Mouse (Mus musculus): ENCODE results near the gene Hprt. TPM values are rescaled to one million over a fixed set of nuclear protein-coding genes. Genes with fewer than 3 reads are reported as not detected.
A peak's percentile ranks its signal among the peaks of the same experiment; 100 is the strongest.
"Not testable (repeated sequence)": the region's sequence is repeated elsewhere in the genome, so short reads cannot be mapped to it uniquely, and the experiment has no call there.

Gene Hprt
- polyA plus RNA-seq (2016; fragmentation: Nextera tagmentation; extraction: Ambion mirVana): 80.5 and 104 TPM in 2 replicates

DNA sequence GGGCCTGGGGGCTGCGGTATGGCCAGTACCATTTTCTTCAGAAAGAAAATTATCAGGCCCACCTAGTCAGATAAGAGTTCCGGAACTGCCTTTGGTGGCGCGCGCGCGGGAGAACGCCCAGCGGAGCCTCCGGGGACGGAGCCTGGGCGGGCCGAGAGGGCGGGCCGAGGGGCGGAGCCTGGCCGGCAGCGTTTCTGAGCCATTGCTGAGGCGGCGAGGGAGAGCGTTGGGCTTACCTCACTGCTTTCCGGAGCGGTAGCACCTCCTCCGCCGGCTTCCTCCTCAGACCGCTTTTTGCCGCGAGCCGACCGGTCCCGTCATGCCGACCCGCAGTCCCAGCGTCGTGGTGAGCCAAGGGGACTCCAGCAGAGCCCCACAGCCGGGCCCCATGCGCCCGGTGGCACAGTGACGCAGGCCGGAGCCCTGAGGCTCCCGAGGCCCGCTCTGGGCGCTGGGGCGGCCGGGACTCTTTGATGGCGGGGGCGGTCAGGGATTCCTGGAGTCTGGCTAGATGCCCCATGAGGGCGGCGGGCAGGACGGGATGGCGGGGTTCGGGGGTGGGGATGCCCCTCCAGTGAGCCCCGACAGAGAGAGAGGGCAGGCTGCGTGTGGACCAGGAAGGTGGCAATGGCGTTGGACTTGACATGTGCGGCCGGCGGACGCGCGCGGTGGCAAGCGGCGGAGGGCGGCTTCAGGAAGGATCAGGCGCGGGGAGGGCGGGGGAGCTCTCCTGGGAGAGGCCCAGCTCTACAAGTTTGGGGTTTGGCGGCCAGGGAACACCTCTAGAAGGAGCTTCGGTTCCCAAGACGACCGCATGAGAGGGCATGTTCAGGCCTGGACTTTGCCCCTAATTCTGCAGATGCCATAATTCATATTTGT lies at the start of gene Hprt:
Gene Hprt, plus strand, starts transcription at position 233 of the 879 bp plus-strand sequence.
- Histone ChIP-seq H3K4me1 (replicated peaks) (peaks cover 9% of the 10 kb centered on the region; the same call in 1 of the 2 replicates), H3K27ac (peak within 1 kb of the TSS; percentile 92), H3K36me3 (no peaks in the 10 kb centered on the region), H3K4me3 (peak within 1 kb of the TSS; percentile 70), H3K27me3 (ENCODE audit: insufficient read depth, poor library complexity, severe bottlenecking) (no peaks in the 10 kb centered on the region), H3K9me3 (peaks cover 8% of the 10 kb centered on the region; the same call in 1 of the 2 replicates)
- 16% methylated on average over 72 of the region's 72 CpGs for WGBS
- DNase-seq (ENCODE audit: low spot score): peak; percentile 84

DNA sequence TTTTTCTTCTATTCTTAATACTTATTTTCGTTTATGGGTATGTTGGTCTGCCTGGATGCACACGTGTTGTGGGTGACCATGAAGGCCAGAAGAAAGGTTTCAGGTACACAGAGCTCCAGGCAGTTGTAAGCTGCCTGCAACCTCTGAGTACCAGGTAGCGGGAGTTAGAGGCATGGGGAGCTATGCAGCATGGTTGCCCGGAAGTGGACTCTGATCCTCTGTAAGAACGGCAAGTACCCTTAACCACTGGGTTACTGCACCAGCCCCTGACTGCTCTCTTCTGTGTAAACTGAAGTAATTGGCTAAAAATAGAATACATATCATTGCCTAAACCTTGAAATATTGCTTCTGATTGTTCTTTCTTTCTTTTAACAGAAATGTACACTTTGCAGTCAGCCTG lies 42.4 kb upstream of the Hprt start:
- 88% methylated on average over 5 of the region's 5 CpGs for WGBS
- peaks cover 82% of the 10 kb centered on the region for H3K36me3 ChIP-seq

DNA sequence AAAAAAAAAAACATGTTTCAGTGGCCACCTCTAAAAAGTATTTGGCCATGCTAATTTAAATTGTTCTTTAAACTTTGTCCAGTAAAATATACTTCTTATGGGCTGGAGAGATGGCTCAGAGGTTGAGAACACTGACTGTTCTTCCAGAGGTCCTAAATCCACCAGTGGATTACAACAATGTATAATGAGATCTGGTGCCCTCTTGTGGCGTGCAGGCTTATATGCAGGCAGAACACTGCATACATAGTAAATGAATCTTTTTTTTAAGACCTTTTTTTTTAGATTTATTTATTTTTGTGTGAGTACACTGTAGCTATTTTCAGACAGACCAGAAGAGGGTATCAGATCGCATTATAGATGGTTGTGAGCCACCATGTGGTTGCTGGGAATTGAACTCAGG lies 38.2 kb upstream of the Hprt start:
- DNase-seq (ENCODE audit: low spot score): no peak
- H3K36me3 ChIP-seq: peaks cover 89% of the 10 kb centered on the region
- WGBS: 69% methylated on average over 2 of the region's 2 CpGs
- H3K9me3 ChIP-seq: no peaks in the 10 kb centered on the region
- no peaks in the 10 kb centered on the region for H3K27me3 ChIP-seq (ENCODE audit: insufficient read depth, poor library complexity, severe bottlenecking)
- no peak overlapping the region for H3K27ac ChIP-seq
- no peak overlapping the region for H3K4me3 ChIP-seq
- H3K4me1 ChIP-seq (replicated peaks): no peaks in the 10 kb centered on the region

More for the DNA sequence above, 42.4 kb upstream of the Hprt start:
- Histone ChIP-seq H3K9me3 (no peaks in the 10 kb centered on the region), H3K27ac (no peak overlapping the region), H3K4me3 (no peak overlapping the region), H3K4me1 (replicated peaks) (no peaks in the 10 kb centered on the region), H3K27me3 (ENCODE audit: insufficient read depth, poor library complexity, severe bottlenecking) (no peaks in the 10 kb centered on the region)
- DNase-seq (ENCODE audit: low spot score): no peak

DNA sequence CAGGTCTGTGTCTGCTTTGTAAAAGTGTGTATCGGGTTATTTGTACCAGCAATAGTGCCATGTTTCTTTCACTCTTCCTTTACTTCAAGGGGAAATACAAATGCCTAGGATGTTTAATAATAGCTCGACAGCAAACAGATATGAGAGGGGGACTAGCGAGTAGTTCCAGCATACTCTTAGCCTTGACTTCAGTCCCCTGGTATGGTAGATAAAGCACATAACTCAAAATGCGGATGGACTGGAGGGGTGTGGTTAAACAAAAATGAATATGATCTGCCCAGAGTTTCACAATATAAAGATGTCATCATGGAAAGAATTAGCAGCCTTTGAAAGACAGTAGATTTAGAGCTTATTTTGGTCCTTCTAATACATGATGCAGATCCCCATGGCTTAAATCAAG lies 31.0 kb upstream of the Hprt start:
- Histone ChIP-seq H3K9me3 (no peaks in the 10 kb centered on the region), H3K4me3 (no peak overlapping the region), H3K27ac (no peak overlapping the region), H3K4me1 (replicated peaks) (no peaks in the 10 kb centered on the region; the same call in 1 of the 2 replicates), H3K36me3 (peaks cover 35% of the 10 kb centered on the region), H3K27me3 (ENCODE audit: insufficient read depth, poor library complexity, severe bottlenecking) (no peaks in the 10 kb centered on the region)
- no peak for DNase-seq (ENCODE audit: low spot score)
- 90% methylated on average over 4 of the region's 4 CpGs for WGBS

DNA sequence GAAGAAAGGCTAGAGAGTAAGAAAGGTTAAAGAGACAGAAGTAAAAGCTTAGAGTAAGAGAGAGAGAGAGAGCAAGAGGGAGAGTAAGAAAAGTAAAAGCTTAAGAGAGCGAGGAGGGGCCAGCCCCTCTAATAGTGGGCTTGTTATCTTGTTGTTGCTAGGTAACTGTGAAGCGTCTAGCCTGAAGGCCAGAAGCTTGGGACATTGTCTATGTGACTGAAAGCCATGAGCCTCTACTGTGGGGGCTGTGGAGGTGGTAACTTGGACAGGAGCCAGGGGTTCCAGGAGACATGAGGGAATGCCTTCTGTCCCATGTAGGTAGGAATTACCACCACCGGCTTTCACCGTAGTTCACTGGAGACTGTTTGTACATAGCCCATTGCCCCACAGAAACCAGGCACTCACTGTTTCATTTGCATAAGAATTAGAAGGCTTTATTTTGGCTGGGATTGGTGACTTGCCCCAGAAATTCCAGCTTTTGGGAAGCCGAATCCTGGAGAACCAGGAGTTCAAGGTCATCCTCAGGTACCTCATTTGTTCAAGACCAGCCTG lies 26.3 kb upstream of the Hprt start:
- H3K27me3 ChIP-seq (ENCODE audit: insufficient read depth, poor library complexity, severe bottlenecking): no peaks in the 10 kb centered on the region
- H3K4me1 ChIP-seq (replicated peaks): no peaks in the 10 kb centered on the region; the same call in 1 of the 2 replicates
- no peaks in the 10 kb centered on the region for H3K9me3 ChIP-seq
- DNase-seq (ENCODE audit: low spot score): no peak
- H3K36me3 ChIP-seq: no peaks in the 10 kb centered on the region
- 68% methylated on average over 5 of the region's 5 CpGs for WGBS
- no peak overlapping the region for H3K4me3 ChIP-seq
- H3K27ac ChIP-seq: no peak overlapping the region

DNA sequence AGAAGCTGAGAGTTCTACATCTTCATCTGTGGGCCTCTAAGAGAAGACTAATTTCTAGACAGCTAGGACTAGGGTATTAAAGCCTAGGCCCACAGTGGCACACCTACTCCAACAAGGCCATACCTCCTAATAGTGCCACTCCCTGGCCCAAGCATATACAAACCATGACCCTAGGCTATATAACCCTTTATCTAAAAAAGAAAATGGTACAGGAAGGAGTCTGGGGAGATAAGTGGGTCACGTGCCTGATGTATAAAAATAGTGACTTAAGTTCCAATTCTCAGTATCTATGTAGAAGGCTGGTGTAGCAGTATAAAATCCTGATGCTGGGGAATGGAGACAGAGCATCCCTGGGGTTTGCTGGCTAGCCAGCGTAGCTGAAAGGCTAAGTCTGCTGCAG lies 22.8 kb upstream of the Hprt start:
- Histone ChIP-seq H3K9me3 (no peaks in the 10 kb centered on the region), H3K36me3 (no peaks in the 10 kb centered on the region), H3K4me1 (replicated peaks) (no peaks in the 10 kb centered on the region; the same call in 1 of the 2 replicates), H3K27ac (no peak overlapping the region), H3K4me3 (no peak overlapping the region), H3K27me3 (ENCODE audit: insufficient read depth, poor library complexity, severe bottlenecking) (no peaks in the 10 kb centered on the region)
- WGBS: 91% methylated on average over 2 of the region's 2 CpGs
- no peak for DNase-seq (ENCODE audit: low spot score)

DNA sequence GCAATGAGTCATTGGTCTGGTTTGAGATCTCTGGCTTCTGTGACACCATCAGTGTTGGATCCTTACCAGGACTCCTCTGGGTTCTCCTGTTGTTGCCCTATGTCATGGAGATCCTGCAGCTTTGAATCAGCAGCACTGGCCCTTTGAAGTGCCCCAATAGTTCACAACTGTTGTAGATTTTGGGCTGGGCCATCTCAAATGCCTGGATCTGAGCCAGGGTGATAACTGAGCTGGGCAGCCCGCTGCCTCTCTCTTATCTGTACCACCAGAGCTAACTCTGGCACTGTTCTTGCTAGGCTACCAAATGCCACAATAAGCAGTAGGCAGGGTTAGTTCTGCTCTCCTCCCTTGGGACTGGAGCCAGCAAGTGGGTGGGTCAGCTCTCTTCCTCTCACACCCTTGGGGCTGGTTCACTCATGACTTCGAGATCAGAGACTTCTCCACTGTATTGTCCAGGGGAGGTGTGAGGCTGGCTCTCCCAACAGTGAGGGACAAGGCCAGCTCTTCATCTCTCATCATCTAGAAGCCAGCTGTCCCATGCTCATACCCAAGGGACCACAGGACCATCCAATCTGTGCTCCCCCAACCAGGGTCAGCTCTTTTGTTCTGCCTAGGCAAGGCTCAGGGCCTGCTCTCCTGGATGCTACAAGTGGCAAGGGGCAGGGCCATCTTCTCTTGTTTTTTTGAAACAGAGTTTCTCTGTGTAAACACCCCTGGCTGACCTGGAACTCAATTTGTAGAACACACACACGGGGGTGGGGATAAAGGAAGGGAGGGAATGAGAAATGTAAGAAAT lies 16.5 kb upstream of the Hprt start:
- Histone ChIP-seq H3K27me3 (ENCODE audit: insufficient read depth, poor library complexity, severe bottlenecking) (no peaks in the 10 kb centered on the region), H3K36me3 (no peaks in the 10 kb centered on the region), H3K4me3 (no peak overlapping the region), H3K9me3 (no peaks in the 10 kb centered on the region), H3K4me1 (replicated peaks) (no peaks in the 10 kb centered on the region), H3K27ac (no peak overlapping the region)
- no peak for DNase-seq (ENCODE audit: low spot score)
- 71% methylated on average over 3 of the region's 3 CpGs for WGBS

DNA sequence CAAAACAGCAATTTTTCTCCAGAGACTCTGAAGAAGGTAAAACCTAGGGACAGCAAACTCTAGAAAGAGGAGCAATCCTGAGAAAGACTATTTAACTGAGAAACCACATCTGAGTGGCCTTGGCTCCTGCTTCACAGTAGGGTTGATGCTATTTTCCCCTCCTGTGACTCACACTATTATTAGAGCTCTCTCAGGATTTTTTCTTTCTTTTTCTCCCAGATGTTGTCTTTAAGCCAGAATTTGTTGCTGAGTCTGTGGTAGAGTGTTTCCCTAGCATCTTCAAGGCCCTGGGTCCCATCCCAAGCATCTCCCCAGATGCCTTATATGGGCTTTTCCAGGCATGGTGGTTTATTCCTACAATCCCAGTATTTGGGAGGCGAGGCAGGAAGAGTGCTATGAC lies 15.8 kb upstream of the Hprt start:
- no peak overlapping the region for H3K4me3 ChIP-seq
- H3K27ac ChIP-seq: no peak overlapping the region
- WGBS: 67% methylated on average over 1 of the region's 1 CpGs
- no peaks in the 10 kb centered on the region for H3K27me3 ChIP-seq (ENCODE audit: insufficient read depth, poor library complexity, severe bottlenecking)
- no peaks in the 10 kb centered on the region for H3K36me3 ChIP-seq
- DNase-seq (ENCODE audit: low spot score): no peak
- no peaks in the 10 kb centered on the region for H3K4me1 ChIP-seq (replicated peaks)
- no peaks in the 10 kb centered on the region for H3K9me3 ChIP-seq

DNA sequence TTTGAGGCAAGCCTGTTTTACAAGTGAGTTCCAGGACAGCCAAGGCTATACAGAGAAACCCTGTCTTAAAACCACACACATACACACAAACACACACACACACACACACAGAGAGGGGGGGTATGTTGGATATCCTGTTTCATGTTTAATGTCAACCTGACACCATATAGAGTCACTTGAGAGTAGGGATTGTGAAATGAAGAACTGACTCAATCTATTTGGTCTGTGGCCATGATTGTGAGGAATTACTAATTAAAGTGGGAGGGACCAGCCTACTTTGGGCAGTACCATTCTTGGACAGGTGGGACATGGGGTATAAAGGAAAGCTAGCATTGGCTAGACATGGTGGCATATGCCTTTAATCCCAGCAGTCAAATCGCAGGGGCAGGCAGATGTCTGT lies 15.3 kb upstream of the Hprt start:
- Histone ChIP-seq H3K27me3 (ENCODE audit: insufficient read depth, poor library complexity, severe bottlenecking) (no peaks in the 10 kb centered on the region), H3K27ac (no peak overlapping the region), H3K9me3 (no peaks in the 10 kb centered on the region), H3K36me3 (no peaks in the 10 kb centered on the region), H3K4me3 (no peak overlapping the region), H3K4me1 (replicated peaks) (no peaks in the 10 kb centered on the region)
- WGBS: 87% methylated on average over 1 of the region's 1 CpGs
- no peak for DNase-seq (ENCODE audit: low spot score)

DNA sequence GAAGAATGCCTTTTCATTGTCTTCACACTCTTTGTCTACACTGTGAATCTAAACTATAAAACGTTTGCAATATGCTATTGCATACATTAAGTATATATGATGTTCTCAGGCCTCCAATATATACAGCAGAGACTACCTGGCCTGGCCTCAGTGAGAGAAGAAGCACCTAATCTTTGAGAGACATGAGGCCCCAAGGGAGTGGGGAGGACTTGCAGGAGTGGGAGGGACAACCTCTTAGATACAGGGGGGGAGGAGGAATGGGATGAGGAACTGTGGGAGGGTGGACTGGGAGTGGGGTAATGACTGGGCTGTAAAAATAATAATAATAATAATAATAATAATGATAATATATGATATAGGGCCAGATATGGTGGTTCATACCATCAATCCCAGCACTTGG lies 9.4 kb upstream of the Hprt start:
- Histone ChIP-seq H3K4me1 (replicated peaks) (no peaks in the 10 kb centered on the region), H3K27me3 (ENCODE audit: insufficient read depth, poor library complexity, severe bottlenecking) (no peaks in the 10 kb centered on the region), H3K27ac (no peak overlapping the region), H3K9me3 (no peaks in the 10 kb centered on the region), H3K4me3 (no peak overlapping the region), H3K36me3 (no peaks in the 10 kb centered on the region)
- DNase-seq (ENCODE audit: low spot score): no peak
- 54% methylated on average over 1 of the region's 1 CpGs for WGBS

DNA sequence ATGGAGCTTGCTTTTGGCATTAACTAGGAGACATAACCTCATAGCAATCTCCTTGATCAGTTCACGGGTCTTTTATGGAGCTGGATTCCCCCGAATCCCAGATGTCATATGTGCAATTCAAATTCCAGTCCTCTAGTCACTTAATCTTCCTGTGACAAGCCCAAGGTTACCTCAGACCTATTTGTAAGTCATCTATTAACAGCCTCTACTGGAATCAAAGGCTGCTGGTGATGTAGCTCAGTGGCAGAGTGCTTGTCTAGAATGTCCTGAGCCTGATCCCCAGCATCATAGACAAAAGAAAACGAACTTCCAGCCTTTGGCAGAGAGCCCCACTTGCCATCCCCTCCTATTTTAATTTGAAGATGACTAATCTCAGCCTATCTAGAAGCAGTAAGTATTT lies 6.6 kb upstream of the Hprt start:
- no peak overlapping the region for H3K4me3 ChIP-seq
- no peak overlapping the region for H3K27ac ChIP-seq
- H3K36me3 ChIP-seq: no peaks in the 10 kb centered on the region
- no peak for DNase-seq (ENCODE audit: low spot score)
- no peaks in the 10 kb centered on the region for H3K27me3 ChIP-seq (ENCODE audit: insufficient read depth, poor library complexity, severe bottlenecking)
- H3K4me1 ChIP-seq (replicated peaks): no peaks in the 10 kb centered on the region
- 84% methylated on average over 3 of the region's 3 CpGs for WGBS
- no peaks in the 10 kb centered on the region for H3K9me3 ChIP-seq

DNA sequence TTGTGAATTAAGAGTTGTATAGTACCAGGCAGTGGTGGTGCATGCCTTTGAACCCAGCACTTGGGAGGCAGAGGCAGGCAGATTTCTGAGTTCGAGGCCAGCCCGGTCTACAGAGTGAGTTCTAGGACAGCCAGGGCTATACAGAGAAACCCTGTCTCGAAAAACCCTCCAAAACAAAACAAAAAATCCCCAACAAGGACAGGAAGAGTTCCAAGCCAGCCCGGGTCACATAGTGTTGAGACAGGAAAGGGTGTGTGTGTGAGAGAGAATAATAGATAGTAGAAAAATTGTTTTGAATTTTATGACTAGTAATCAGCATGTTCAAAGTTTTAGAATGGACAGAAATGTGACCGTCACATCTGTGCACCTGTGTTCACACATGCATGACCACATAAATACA lies 6.8 kb downstream of the Hprt start:
- H3K27me3 ChIP-seq (ENCODE audit: insufficient read depth, poor library complexity, severe bottlenecking); H3K36me3 ChIP-seq; H3K4me3 ChIP-seq; H3K4me1 ChIP-seq (replicated peaks); H3K27ac ChIP-seq; H3K9me3 ChIP-seq; DNase-seq (ENCODE audit: low spot score): not testable (repeated sequence)
- WGBS: 89% methylated on average over 5 of the region's 5 CpGs

DNA sequence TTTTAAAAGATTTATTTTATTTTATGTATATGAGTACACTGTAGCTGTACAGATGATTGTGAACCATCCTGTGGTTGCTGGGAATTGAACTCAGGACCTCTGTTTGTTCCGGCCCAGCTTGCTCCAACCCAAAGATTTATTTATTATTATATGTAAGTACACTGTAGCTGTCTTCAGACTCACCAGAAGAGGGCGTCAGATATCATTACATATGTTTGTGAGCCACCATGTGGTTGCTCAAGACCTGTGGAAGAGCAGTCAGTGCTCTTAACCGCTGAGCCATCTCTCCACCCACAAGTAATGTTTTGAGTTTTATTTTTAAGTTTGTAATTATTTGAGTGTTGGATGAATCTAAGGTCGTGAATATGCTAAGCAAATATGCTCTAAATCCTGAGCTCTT lies 16.9 kb downstream of the Hprt start:
- DNase-seq (ENCODE audit: low spot score); H3K4me1 ChIP-seq (replicated peaks); H3K4me3 ChIP-seq; H3K27me3 ChIP-seq (ENCODE audit: insufficient read depth, poor library complexity, severe bottlenecking); H3K27ac ChIP-seq; H3K9me3 ChIP-seq: not testable (repeated sequence)
- H3K36me3 ChIP-seq: peaks cover 31% of the 10 kb centered on the region
- 70% methylated on average over 4 of the region's 4 CpGs for WGBS
